Mouse (Mus musculus) large intestine, adult 2 months (tissue): ENCODE results near the gene Pdzd8. TPM values are rescaled to one million over a fixed set of nuclear protein-coding genes. Genes with fewer than 3 reads are reported as not detected.

Source experiments
- DNase-seq: peaks from one replicate; pipeline ENCODE4 v3.0.0-alpha.2; 2012; ENCODE audit warnings: low read depth, low spot score
- WGBS: fragments of 180-500 bp; shearing (Covaris S2); methylation state at CpG from one replicate; pipeline ENCODE4 v1.1.7; 2018; 5-methylcytosine and 5-hydroxymethylcytosine counted together
- polyA plus RNA-seq: library from polyadenylated mRNA; depleted of rRNA; stranded (reverse); fragments of >200 nt; gene quantifications from 2 replicates; pipeline ENCODE4 v1.2.3, GENCODE M21; 2012

The Pdzd8 gene
- polyA plus RNA-seq, 1 experiment, result 3.6 TPM

DNA sequence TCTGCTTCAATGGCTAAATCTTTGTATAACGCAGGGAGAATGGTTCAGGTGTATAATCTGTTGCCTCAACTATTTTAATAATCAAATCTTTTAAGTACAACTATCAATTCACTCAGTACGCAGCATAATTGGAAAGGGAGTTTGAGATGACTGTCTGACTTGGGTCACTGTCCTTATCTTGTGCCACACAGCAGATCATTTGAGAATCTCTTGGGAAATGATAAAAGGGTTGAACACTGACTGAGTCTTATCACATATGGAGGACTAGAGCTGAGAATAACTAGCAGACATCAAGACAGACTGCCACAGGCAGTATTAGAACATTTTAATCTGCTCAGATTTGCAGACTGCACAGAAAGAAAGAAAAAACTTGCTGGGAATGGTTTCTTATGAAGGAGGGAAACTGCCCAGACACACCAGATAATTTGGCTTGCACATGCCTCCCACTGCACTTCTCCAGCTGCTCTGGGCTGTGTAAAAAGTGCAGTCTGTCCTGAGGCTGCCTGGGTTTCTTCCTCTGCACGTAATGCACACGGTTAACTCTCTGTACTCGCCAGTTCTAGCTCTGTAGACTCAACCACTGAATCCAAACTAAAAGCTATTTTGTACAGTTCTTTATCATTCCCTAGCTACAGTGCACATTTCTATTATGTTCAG lies 53.3 kb downstream of the Pdzd8 start:
- WGBS, result 87% methylated on average over 5 of the region's 5 CpGs
- no peak for DNase-seq

DNA sequence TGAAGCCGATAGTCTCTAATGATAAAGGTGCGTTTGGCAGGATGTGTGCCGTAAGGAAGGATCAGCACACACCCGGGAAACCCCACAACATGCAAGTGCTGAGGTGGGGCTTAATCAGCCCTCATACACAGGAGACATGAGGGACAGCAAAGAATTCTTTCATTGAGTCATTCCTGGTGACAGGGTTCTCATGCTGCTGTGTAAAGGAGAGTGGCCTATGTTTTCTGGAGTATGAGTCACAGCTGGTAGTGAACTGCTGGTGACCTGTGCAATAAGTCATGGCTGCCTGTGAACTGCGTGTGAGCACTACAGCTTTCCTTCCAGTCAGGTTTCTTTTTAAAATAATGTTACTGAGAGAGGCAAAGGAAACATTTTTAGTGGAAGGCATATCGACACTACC lies 55.8 kb downstream of the Pdzd8 start:
- DNase-seq, result no peak
- WGBS, result 83% methylated on average over 6 of the region's 6 CpGs

DNA sequence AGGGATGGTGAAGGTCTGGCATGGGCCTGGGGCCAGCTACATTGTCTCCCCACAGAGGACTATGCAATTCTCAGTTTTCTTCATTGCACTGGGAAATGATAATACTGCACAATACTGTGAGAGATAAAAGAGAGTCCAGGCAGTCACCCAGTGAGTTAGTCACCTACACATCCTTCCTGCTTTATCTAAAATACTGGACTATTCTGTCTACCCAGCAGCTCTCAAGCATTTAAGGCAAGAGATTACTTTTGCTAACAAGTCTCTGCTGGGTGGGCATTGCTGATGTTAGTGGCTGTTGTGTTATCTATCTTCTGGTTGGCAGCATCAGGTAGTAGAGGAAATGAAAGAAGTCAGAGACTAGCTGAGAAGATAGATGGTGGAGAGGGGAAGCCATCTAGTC lies 56.5 kb downstream of the Pdzd8 start:
- no peak for DNase-seq

DNA sequence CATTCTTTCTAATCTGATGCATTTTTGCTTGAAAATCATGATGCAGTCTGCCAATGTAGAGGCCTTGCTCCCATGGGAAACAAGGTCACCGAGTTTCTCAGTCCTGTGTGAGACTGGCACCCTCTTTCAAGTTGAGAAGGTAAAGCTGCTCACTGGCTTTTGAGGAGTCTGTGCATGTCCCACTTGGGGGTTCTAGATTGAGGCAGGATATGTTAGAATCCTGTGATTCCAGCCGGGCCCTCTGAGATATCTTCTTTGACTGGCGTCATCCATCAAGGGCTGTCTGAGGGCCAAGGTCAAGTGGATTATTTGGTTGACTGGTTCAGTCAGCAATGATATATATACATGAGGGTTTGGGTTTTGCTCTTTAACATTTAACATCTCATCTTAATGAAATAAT lies 63.6 kb downstream of the Pdzd8 start:
- 82% methylated on average over 3 of the region's 3 CpGs for WGBS
- no peak for DNase-seq

DNA sequence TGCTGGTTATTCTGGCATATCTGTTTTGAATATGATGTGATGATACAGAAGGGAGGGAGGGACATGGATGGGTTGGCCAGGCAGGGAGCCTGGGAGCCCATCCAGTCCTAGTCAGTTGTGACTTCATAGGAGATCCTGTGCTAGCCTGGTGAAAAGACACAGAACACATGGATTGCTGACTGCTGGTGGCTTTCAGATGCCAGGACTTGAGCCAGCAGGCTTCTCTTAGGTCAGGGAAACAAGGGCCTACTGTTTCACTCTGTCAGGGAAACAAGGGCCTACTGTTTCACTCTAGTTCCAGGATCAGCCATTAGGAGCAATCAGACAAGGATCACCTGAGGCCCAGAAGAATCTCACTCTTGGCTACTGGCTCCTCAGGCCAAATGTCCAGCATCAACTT lies 64.7 kb downstream of the Pdzd8 start:
- DNase-seq, result no peak

DNA sequence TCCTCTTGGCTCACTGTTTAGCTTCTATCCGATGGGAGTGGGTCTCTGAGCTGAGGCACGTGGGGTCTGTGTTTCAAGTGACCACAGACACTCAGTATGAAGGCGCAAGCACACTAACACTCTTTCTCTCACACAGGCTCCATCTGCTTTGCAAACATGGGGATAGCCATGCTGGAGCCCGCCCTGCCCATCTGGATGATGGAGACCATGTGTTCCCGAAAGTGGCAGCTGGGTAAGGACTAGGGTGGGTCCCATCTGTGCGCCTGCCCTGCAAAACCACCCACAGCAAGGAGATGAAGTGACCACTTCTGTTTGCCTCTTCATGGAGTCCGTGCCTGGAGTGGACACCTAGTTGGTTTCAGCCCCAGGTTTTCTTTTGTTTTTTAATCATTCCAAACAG lies 69.2 kb downstream of the Pdzd8 start:
- no peak for DNase-seq
- WGBS, result 88% methylated on average over 7 of the region's 7 CpGs

DNA sequence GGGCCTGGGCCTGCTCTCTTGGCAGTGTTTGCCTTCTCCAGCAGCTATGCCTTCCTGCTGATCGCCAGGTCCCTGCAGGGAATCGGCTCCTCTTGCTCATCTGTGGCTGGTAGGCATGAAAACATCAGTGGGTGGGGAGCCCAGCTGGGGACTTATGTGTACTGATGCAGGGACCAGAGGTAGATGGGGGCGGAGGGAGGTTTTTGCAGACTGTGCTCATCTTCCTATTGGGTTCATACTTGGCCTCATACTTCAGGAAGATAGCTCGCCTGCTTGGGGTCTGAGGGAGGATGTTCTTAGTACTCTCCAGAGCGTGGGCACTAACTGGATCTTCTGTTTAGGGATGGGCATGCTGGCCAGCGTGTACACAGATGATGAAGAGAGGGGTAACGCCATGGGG lies 72.4 kb downstream of the Pdzd8 start:
- WGBS, result 87% methylated on average over 7 of the region's 7 CpGs
- DNase-seq, result no peak

DNA sequence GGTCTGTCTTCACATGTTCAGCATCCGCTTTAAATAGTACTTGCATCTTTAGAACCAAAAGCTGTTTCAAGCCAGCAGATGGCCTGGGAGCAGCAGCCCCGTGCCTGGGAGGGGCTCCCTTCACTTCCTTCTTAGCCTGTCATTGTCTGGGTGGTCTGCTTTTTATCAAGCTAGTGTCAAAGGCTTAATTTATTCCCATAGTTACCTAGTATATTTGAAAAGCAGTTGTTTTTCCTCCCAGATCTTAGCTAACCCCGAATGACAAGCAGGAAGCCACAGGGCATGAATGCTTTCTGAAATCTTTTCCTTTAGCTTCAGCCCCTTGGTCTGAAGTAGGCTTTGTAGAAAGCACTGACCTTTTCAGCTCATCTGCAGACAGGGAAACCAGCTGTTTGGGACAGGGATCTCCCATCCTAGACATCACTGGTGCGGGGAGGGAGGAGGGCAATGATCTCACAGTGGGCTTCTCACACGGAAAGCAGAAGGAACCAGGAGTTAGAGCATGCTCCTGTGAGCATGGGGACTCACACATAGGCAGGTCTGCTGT lies 78.1 kb downstream of the Pdzd8 start:
- DNase-seq, result no peak
- 31% methylated on average over 5 of the region's 5 CpGs for WGBS

DNA sequence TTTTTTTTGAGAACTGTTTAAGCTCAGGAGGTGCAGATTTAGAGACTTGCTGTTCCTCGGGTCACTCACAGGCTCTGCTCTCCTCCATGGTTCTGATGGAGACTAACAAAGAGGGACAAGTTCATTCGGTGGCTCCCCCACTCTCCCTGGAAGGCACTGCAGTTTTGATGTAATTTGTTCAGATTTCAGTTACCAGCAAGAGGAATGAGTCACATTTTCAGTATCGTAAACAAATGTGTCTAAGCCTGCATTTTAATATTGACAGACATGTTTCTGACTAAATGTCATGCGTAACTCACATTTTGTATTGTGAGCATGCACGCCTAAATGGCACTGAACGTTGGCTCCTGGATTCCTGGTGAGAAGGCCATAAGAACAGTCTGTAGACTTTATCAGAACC lies 79.7 kb downstream of the Pdzd8 start:
- WGBS, result 68% methylated on average over 6 of the region's 6 CpGs
- no peak for DNase-seq

DNA sequence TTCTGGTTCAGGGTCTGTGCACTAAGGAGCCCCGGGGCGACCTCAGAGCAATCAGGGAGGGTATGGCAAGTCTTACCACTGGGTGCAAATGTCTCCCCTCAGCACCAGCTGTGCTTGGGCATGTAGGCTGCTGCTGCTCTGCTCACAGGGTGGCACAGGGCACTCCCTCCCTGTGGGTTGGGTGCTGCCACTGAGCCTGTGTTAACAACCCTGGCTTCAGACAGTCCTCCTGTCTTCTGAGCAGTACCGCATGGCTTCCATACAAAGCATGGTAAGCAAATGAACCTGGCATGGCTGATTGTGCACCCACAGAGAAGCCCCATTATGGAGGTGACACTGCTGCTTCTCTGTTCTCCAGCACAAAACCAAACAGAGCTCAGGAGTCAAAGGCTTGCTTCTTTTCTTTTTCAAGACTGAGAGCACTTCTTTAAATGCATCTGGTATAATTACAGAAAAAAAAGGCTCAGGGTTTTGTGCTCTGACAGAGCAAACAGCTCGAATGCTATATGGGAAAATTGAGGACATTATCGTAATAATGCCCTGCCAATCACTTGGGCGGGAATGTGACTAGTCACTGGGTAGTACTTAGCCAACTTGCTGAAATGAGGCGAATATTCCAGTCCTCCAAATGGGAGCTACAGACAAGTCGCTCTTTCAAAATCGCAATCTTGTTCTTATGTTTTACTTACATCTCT lies 80.6 kb downstream of the Pdzd8 start:
- 76% methylated on average over 9 of the region's 9 CpGs for WGBS
- no peak for DNase-seq

DNA sequence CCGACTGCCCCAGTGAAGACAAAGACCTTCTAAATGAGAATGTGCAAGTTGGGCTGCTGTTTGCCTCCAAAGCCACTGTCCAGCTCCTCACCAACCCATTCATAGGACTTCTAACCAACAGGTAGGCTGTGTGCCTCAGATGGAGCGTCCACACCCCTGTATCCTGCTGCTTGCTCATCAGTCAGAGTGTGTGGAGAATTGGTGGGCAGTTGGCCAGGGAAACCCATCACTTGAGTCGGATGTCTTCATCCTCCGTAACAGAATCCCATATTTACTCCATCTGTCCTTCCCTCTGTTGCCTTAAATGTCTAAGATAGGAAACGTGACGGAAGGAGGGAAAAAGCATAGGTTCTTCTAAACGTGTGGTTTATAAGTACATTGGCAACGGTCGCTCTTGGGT lies 82.4 kb downstream of the Pdzd8 start:
- WGBS, result 86% methylated on average over 9 of the region's 9 CpGs
- DNase-seq, result no peak

DNA sequence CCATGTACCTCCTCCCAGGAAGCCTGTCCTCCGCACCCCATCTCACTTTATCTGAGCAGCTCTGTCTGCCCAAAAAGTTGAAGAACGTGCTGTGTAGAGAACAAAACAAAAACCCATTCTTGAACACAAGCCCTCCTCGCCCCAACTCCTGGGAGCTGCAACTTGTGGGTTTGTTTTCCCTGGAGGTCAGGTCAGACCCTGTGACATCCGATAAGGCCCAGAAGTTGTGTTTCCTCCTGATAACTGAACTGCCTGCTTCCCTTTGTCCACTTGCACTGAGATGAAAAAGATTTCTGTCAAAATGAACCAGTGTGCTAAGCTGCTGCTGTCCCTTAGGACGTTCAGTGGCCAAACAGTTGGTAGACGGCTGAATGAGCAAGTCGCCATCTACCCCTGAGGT lies 84.0 kb downstream of the Pdzd8 start:
- DNase-seq, result no peak

DNA sequence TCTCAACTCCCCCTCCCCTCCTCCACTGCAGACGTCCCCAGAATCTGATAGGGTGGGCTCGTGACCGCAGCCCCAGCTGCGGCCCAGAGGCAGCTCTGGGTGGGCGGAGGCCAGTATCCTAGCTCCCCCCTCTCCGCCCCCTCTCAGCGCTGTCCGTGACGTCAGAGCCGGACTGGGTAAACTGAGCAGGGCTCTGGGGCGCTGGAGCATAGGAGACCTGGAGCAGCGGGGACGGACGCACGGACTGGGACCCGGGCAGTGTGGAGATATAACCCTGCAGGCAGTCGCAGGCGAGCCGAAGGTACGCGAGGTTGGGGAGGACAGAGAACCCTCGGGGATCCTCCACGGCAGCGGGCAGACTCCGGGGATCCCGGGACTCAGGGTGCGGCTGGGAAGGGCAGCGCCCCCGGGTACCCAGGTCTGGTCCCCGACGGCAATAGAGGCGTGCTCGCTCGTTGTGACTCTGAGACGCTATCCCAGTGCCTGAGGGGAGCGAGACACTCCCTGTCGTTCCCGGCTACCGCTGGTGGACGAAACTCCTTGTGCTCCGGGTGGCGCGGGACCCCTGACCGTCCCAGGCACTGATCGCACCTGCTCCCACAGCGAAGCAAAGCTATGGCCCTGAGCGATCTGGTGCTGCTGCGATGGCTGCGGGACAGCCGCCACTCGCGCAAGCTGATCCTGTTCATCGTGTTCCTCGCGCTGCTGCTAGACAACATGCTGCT lies 84.7 kb downstream of the Pdzd8 start, which contains the start of gene Slc18a2:
Gene Slc18a2 (plus strand): TSS at position 179 of the 725 bp plus-strand sequence.
- DNase-seq, result no peak

More for the DNA sequence above, 84.0 kb downstream of the Pdzd8 start:
- WGBS, result 55% methylated on average over 7 of the region's 7 CpGs

DNA sequence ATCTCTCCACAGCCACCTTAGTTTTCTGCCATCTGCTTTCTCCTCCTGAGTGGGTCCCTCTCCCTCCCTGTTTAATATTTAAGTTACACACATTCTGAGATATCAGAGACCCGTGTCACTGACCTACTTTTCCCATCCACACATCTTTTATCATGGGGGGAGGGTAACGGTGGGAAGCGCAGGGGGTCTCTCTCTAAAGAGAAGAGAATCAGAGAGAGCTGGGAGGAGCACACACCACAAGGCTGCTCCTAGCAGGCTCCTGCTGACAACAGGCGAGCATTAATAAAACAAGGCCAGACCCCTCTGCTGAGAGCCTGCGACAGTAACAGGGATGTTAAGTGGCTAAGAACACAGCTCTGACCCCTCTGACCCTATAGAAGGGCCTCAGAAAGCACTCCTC lies 85.9 kb downstream of the Pdzd8 start:
- no peak for DNase-seq
- WGBS, result 52% methylated on average over 5 of the region's 5 CpGs

More for the DNA sequence above, 84.7 kb downstream of the Pdzd8 start, which contains the start of gene Slc18a2:
- 2% methylated on average over 55 of the region's 55 CpGs for WGBS

DNA sequence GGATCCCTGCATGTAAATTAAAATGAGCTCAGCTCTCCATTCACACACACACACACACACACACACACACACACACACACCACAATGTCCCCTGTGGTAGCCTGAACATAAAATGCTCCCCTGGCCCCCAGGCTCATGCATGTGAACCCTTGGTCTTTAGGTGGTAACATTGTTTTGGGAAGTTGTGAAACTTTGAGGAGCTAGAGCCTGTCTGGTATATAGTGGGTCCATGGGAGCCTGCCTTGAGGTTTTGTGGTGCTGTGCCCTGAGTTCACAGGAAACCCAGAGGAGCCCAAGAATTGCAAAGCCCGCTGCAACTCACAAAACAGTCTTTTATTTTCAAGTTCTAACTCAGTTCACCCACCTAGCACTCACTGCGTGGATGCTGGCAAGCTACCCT lies 92.9 kb downstream of the Pdzd8 start:
- 56% methylated on average over 2 of the region's 2 CpGs for WGBS
- no peak for DNase-seq

DNA sequence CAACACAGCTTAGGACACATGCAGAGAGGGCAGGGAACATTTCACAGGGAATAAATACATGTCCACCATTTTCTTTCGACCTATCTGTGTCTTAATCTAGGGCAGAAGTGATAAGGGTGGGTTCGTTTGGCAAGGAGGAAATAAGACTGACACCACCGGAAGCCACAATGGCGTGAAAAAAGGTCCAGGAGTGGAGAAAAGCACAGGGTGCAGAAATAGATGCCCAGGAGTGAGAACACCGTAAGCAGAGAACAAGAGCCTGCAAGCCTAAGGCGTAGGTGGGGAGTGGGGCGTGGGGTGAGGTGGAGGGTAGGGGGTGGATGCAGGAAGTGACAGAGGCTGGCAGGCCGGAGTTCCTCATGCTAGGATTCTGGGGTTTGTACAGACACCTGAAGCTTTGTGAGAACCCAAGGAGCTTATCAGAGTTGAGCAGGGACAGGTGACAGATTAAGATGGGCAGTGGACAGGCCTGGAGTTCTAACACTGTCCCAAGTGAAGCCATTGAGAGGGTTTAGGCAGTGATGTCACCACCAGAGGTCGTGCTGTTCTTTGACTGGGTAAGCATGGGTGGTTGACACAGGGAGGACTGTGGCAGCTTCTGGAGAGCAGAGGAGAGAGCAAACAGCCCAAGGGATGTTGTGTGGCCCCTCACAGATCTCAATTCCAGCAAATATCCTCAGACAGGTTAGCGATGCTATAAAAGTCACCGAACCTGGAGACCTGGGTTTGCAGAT lies 96.9 kb downstream of the Pdzd8 start:
- no peak for DNase-seq
- 67% methylated on average over 11 of the region's 11 CpGs for WGBS

DNA sequence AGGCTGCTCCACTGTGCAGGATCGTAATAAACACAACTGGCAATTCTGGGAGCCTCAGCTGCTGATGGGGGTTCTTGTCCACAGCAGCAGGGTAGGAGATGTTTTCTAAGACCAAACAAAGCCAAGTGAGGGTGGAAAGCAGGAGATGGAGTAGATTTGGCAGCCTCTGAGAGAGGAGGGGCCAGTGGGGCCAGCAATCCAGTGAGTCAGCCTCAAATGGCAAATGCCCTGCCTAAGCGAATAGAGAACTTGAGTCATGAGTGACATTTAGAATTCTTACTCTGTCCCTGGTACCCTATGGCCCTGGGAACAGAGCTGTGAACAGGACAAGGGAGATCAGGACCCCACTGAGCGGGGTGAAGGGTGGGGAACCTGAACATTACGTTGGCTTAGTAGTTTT lies 97.4 kb downstream of the Pdzd8 start:
- WGBS, result 74% methylated on average over 4 of the region's 4 CpGs

More for the DNA sequence above, 97.4 kb downstream of the Pdzd8 start:
- no peak for DNase-seq
